Mouse (Mus musculus) heart, embryonic 10.5 days (tissue): ENCODE data around the gene Cklf. TPM values are rescaled to one million over a fixed set of nuclear protein-coding genes. Genes with fewer than 3 reads are reported as not detected.
"Not testable (repeated sequence)": the region's sequence is repeated elsewhere in the genome, so short reads cannot be mapped to it uniquely, and the experiment has no call there.

Experiments
- DNase-seq: peaks from one replicate; pipeline ENCODE4 v3.0.0-alpha.2; 2017; ENCODE audit warnings: low spot score
- H3K27ac ChIP-seq: fragments of 300-500 bp; sonication (generic); 2 replicates; pipeline ENCODE4 v1.5.1; 2016; ENCODE audit warnings: mild to moderate bottlenecking
- H3K27me3 ChIP-seq: fragments of 300-500 bp; sonication (generic); 2 replicates; pipeline ENCODE4 v1.6.1; 2016; ENCODE audit warnings: mild to moderate bottlenecking; ENCODE audit not compliant: poor library complexity, insufficient read depth, severe bottlenecking
- H3K36me3 ChIP-seq: fragments of 300-500 bp; sonication (generic); 2 replicates; pipeline ENCODE4 v1.6.1; 2016; ENCODE audit warnings: mild to moderate bottlenecking, moderate library complexity
- H3K4me1 ChIP-seq: fragments of 300-500 bp; sonication (generic); 2 replicates; pipeline ENCODE4 v1.6.1; 2016; ENCODE audit warnings: mild to moderate bottlenecking
- H3K4me3 ChIP-seq: fragments of 300-500 bp; sonication (generic); 2 replicates; pipeline ENCODE4 v1.5.1; 2016; ENCODE audit warnings: mild to moderate bottlenecking, moderate library complexity
- H3K9me3 ChIP-seq: fragments of 300-500 bp; sonication (generic); 2 replicates; pipeline ENCODE4 v1.6.1; 2016; ENCODE audit warnings: mild to moderate bottlenecking, moderate library complexity
- WGBS: fragments of 180-500 bp; shearing (Covaris S2); methylation state at CpG from one replicate; pipeline ENCODE4 v1.1.7; 2016; 5-methylcytosine and 5-hydroxymethylcytosine counted together
- polyA plus RNA-seq: library from polyadenylated mRNA; unstranded; fragments of >200 nt; fragmentation: Nextera tagmentation; extraction: Ambion mirVana; gene quantifications from 2 replicates; pipeline ENCODE4 v1.2.1, GENCODE M21; 2016

Gene Cklf
- polyA plus RNA-seq, 1 experiment from 2014 or later: 36.2 TPM

DNA sequence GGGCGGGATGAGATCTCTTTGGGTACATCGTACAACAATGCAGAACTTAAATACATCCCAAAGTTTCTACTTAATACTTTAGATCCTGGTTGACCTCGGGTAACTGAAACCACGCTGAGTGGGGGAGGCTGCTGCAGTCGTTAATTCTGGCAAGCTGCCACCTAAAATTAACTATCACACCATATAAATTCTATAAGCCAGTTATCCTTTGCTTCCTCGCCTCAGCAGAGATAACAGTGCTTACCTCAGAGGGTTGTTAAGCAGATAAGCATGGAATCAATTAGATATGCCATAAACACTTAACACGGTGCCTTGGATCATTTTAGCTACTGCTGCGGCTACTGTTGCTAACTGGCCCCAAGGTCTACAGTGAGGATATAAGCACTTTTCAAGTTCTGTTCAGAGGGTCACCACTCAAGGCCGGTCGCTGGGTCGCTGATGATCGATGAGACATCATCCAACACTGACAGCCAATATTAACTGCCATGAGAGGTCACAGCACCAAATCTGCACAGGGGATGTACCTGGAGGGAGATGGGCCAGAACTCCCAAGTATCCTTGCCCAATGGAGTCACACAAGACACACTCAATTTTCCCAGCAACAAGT, 8.5 kb upstream of the Cklf start:
- 83% methylated on average over 12 of the region's 12 CpGs for WGBS
- Histone ChIP-seq H3K4me1 (peaks cover 6% of the 10 kb centered on the region), H3K27me3 (no peaks in the 10 kb centered on the region), H3K9me3 (no peaks in the 10 kb centered on the region), H3K36me3 (peaks cover 60% of the 10 kb centered on the region), H3K4me3 (no peak overlapping the region), H3K27ac (no peak overlapping the region)
- DNase-seq: no peak

DNA sequence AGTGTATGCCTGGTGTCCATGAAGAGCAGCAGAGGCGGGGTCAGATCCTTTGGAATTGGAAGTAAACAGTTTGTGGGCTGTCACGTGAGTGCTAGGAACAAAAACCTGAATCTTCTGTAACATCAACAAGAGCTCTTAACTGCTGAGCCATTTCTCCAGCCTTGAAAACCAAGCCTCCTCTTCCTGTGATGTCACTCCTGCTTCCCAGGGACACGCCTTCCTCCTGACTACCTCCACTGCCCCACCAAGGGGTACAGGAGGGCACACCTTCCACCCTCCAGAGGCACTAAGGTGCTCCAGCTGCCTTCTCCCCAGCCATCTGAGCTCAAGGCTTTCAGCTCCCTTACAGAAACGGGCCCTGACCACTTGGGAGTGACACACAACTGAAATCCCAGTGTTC, 4.0 kb upstream of the Cklf start:
- DNase-seq: no peak
- no peak overlapping the region for H3K27ac ChIP-seq
- 82% methylated on average over 4 of the region's 4 CpGs for WGBS
- no peaks in the 10 kb centered on the region for H3K9me3 ChIP-seq
- H3K27me3 ChIP-seq: no peaks in the 10 kb centered on the region
- H3K36me3 ChIP-seq: peaks cover 16% of the 10 kb centered on the region; the same call in 1 of the 2 replicates
- H3K4me1 ChIP-seq: peaks cover 20% of the 10 kb centered on the region
- no peak overlapping the region for H3K4me3 ChIP-seq

- H3K4me1 ChIP-seq: peaks cover 23% of the 10 kb centered on the region
- 0 out of 2 replicates have a peak overlapping the region, but pooled peaks have one; percentile 90 for H3K27ac ChIP-seq
- DNase-seq: no peak
- H3K9me3 ChIP-seq: no peaks in the 10 kb centered on the region
- H3K36me3 ChIP-seq: peaks cover 9% of the 10 kb centered on the region; the same call in 1 of the 2 replicates
- no peaks in the 10 kb centered on the region for H3K27me3 ChIP-seq
- 68% methylated on average over 22 of the region's 22 CpGs for WGBS
- peak overlapping the region; percentile 81 for H3K4me3 ChIP-seq
Observed at GRCm38 (mm10) chr8:104247054-104247907, 3.4 kb upstream of the Cklf start.

DNA sequence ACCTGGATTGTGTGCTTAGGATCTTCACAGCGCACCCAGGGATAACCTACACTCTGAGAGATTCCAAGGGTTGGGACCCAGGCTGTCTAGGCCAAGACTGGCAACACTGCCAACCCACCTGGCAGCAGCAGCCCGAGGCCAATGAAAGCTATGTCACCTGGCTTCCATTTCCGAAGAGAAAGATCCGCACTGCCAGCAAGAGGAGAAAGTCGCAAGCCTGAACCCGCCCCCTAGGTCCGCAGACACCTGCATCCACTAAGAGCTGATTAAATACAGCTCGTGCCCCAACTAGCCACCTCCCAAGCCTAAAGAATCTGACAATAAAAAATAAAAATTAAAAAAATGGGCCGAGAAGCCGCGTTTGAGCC, 2.8 kb upstream of the Cklf start:
- no peaks in the 10 kb centered on the region for H3K9me3 ChIP-seq
- H3K36me3 ChIP-seq: peaks cover 3% of the 10 kb centered on the region; the same call in 1 of the 2 replicates
- H3K27ac ChIP-seq: peak overlapping the region; percentile 90
- no peaks in the 10 kb centered on the region for H3K27me3 ChIP-seq
- H3K4me3 ChIP-seq: peak overlapping the region; percentile 81
- no peak for DNase-seq
- H3K4me1 ChIP-seq: peaks cover 23% of the 10 kb centered on the region
- 5% methylated on average over 11 of the region's 11 CpGs for WGBS

- peak within 1 kb of the TSS; percentile 90 for H3K27ac ChIP-seq
Observed at GRCm38 (mm10) chr8:104248276-104248675, 2.4 kb upstream of the Cklf start, which contains the start of gene Tk2. TSS of gene Tk2 (minus strand) at chr8:104248558.

GRCm38 (mm10) chr8:104249442-104249996, 1.1 kb upstream of the Cklf start:
- Histone ChIP-seq H3K27ac (no peak overlapping the region), H3K4me3 (no peak overlapping the region), H3K4me1 (peaks cover 23% of the 10 kb centered on the region), H3K36me3 (no peaks in the 10 kb centered on the region; the same call in 1 of the 2 replicates), H3K27me3 (no peaks in the 10 kb centered on the region), H3K9me3 (no peaks in the 10 kb centered on the region)
- WGBS: 81% methylated on average over 7 of the region's 7 CpGs
- DNase-seq: no peak

More at GRCm38 (mm10) chr8:104248276-104248675, 2.4 kb upstream of the Cklf start, which contains the start of gene Tk2:
- WGBS: under 1% methylated on average over 28 of the region's 28 CpGs
- peak; percentile 94 for DNase-seq
- Histone ChIP-seq H3K36me3 (no peaks in the 10 kb centered on the region; the same call in 1 of the 2 replicates), H3K4me1 (peaks cover 23% of the 10 kb centered on the region), H3K27me3 (no peaks in the 10 kb centered on the region), H3K9me3 (no peaks in the 10 kb centered on the region), H3K4me3 (peak within 1 kb of the TSS; percentile 81)

GRCm38 (mm10) chr8:104251461-104251860, 800 bp downstream of the Cklf start:
- Histone ChIP-seq H3K4me1 (peaks cover 23% of the 10 kb centered on the region), H3K36me3 (no peaks in the 10 kb centered on the region), H3K27me3 (no peaks in the 10 kb centered on the region), H3K27ac (peak overlapping the region; percentile 90), H3K4me3 (peak overlapping the region; percentile 79), H3K9me3 (no peaks in the 10 kb centered on the region)
- DNase-seq: no peak
- WGBS: under 1% methylated on average over 7 of the region's 7 CpGs

DNA sequence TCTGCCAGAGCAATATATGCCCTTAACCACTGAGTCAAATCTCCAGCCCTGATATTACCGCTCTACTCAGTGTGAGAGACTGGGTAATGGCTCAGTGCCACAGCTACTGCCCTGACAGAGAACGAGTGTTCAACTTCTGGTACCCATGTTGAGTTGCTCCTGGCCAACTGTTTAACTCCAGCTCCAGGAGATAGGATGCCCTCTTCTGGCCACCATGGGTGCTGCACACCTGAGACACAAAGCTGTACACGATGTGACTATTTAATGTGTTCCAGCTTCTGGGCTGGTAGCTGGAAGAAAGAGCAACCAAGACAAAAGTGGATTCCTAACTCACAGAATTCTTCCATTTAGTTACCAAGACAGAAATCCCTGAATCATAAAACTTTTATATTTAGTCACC, 2.4 kb downstream of the Cklf start:
- peaks cover 8% of the 10 kb centered on the region for H3K36me3 ChIP-seq
- H3K27ac ChIP-seq: no peak overlapping the region
- peaks cover 10% of the 10 kb centered on the region for H3K4me1 ChIP-seq
- peak; percentile 74 for DNase-seq
- H3K27me3 ChIP-seq: no peaks in the 10 kb centered on the region
- 88% methylated on average over 3 of the region's 3 CpGs for WGBS
- H3K9me3 ChIP-seq: no peaks in the 10 kb centered on the region
- H3K4me3 ChIP-seq: no peak overlapping the region

- H3K9me3 ChIP-seq, H3K27me3 ChIP-seq, H3K27ac ChIP-seq, H3K4me3 ChIP-seq, H3K4me1 ChIP-seq, DNase-seq: not testable (repeated sequence)
- 96% methylated on average over 5 of the region's 5 CpGs for WGBS
- peaks cover 44% of the 10 kb centered on the region for H3K36me3 ChIP-seq
Observed at GRCm38 (mm10) chr8:104261802-104262201, 11.1 kb downstream of the Cklf start.

GRCm38 (mm10) chr8:104264271-104264935, 13.7 kb downstream of the Cklf start:
- not testable (repeated sequence) for H3K4me3 ChIP-seq, H3K4me1 ChIP-seq, H3K27me3 ChIP-seq, H3K9me3 ChIP-seq, H3K27ac ChIP-seq
- peak; percentile 39 for DNase-seq
- WGBS: 95% methylated on average over 22 of the region's 22 CpGs
- H3K36me3 ChIP-seq: peaks cover 22% of the 10 kb centered on the region

- H3K4me1 ChIP-seq: no peaks in the 10 kb centered on the region
- no peak overlapping the region for H3K27ac ChIP-seq
- peak; percentile 48 for DNase-seq
- H3K9me3 ChIP-seq: 0 out of 2 replicates have a peak, but pooled peaks cover 4% of the 10 kb centered on the region
- peaks cover 15% of the 10 kb centered on the region for H3K36me3 ChIP-seq
- no peak overlapping the region for H3K4me3 ChIP-seq
- no peaks in the 10 kb centered on the region for H3K27me3 ChIP-seq
Observed at GRCm38 (mm10) chr8:104268368-104268767, 17.7 kb downstream of the Cklf start.

DNA sequence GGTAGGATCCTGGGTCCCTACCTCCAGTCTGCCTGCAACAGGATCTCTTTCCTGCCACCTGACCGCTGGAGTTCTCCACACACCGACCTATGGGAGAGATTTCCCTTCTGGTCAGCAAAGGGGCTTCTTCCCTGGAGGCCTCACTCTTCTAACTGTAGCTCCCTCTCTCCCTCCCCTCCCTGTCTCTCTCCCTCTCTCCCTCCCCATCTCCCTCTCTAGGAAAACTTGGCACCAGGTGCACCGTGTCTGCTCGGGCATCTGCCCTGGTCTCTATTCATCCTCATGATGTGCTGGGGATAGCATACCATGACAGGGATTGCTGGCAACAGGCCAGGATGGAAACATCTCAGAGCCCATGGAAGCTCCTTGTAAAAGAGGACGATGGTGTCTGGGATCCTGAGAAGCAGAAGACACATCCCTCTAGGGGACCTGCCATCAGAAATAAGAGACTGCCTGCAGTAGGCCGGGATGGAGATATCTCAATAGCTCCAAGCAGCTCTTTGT, 18.3 kb downstream of the Cklf start:
- H3K27ac ChIP-seq: no peak overlapping the region
- peak; percentile 63 for DNase-seq
- H3K9me3 ChIP-seq: no peaks in the 10 kb centered on the region
- H3K4me1 ChIP-seq: no peaks in the 10 kb centered on the region
- H3K36me3 ChIP-seq: peaks cover 9% of the 10 kb centered on the region
- no peak overlapping the region for H3K4me3 ChIP-seq
- no peaks in the 10 kb centered on the region for H3K27me3 ChIP-seq
- WGBS: 80% methylated on average over 6 of the region's 6 CpGs
